Mouse (Mus musculus) erythroblast, embryonic 14.5 days (primary cell): ENCODE measurements around the gene Gdpgp1.

Experiments used
- GATA1 ChIP-seq: IDR thresholded peaks from 2 replicates; pipeline ENCODE4 v1.6.1; 2012; ENCODE audit warnings: low read length, inconsistent platforms, mixed read lengths
- TAL1 ChIP-seq: IDR thresholded peaks from 3 replicates; pipeline ENCODE4 v1.6.1; 2012; ENCODE audit warnings: low read length, inconsistent platforms, mixed read lengths

DNA sequence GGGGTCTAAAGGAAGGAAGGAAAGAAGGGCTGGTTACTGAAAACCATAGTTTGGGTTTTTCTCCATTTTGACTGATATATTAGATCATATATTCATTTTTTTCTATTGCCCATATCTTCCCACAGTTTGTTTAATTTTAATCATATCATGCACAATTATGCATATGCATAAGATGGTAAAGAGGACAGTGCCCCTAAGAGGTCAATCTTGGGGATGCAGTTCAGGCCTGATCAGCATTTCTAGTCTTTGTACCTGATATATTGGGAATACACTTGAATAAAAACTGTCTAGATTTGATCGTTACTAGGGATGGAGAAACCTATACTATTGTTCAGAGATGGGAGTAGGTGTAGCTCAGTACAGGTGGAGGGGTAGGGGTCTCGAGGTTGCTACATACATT lies 48.3 kb downstream of the Gdpgp1 start:
- no peak for TF ChIP-seq TAL1
- TF ChIP-seq GATA1: no peak
